Mouse (Mus musculus) megakaryocyte, adult 5-6 weeks (primary cell): Measurements from ENCODE around the gene Qrfpr. TPM values are rescaled to one million over a fixed set of nuclear protein-coding genes. Genes with fewer than 3 reads are reported as not detected.

Experiments used
- ATAC-seq: 2 replicates; pipeline ENCODE4 v1.8.0; 2016; ENCODE audit warnings: mild to moderate bottlenecking, inconsistent platforms; ENCODE audit not compliant: poor library complexity, severe bottlenecking
- total RNA-seq, 2 experiments: library from RNA; stranded (forward) in 1 of 2; stranded (reverse) in 1 of 2; fragments of 153-499, 151-499 nt in 1 of 2; fragments of 221-1000, 200-1000 nt in 1 of 2; gene quantifications; 2 replicates each; pipeline versions ENCODE4 v1.2.3 to v1.2.4; 2015 to 2017

The Qrfpr gene
- total RNA-seq (2015) (not detected in 2 replicates), total RNA-seq (2017) (0.11 TPM in 1 of 2 replicates, not detected in the other)

DNA sequence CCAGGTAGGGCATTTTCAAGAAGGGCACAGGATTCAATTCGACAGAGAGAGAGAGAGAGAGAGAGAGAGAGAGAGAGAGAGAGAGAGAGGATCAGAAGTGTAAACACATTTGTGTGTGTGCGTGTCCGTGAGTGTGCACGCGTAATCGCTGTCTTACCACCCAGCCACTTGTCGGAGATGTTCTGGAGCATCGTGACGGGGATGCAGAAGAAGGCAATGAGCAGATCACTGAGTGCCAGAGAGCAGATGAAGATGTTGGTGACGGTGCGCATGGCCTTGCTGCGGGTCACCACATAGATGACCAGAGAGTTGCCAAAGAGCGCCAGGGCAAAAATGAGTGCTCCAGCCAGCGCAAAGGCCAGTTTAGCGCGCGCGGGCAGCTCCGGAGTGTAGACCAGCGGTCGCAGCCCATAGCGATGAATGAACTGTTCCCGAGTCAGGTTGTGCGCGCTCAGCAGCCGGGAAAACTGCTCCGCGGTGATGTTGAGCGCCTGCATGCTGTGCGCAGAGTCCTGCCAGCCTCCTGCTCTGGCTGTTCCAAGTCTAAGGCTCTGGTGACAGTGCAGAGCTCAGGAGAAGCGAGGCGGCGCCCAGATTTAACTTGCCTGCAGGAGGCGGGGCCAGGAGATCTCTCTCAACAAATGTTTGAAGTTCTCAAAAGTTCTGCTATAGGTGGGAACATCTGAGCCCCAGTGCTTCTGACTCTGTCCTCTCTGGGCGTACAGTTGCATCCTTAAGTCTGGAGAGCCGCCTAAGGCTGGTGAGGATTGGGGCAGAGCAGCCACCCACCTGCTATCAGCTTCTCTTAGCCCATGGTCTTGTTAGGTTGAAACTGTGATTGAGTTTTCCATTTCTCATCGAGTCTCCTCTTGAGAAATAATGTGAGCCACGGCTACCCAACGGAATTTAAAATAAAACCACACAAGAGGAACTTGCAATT is at the start of gene Qrfpr:
Qrfpr (minus strand) TSS at position 571 of the 940 bp plus-strand sequence.
- no peak for ATAC-seq

DNA sequence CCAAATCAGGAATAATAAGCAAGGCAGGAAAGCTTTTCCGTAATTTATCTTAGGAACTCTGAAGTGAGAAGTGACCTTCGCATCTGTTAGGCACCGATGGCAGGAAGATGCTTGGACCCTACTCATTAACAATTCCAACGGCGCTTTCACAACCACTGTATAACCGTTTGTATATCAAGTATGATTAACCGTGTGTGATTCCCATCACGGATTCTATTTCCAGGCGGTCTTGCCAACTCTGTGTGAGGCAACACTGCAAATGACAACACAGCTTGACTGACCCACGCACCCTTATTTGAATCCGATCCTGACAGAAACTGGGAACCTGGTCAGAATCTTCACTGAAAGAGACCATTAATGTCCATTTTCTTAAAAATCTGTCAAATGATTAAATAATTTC is 41.8 kb upstream of the Qrfpr start:
- ATAC-seq = no peak

DNA sequence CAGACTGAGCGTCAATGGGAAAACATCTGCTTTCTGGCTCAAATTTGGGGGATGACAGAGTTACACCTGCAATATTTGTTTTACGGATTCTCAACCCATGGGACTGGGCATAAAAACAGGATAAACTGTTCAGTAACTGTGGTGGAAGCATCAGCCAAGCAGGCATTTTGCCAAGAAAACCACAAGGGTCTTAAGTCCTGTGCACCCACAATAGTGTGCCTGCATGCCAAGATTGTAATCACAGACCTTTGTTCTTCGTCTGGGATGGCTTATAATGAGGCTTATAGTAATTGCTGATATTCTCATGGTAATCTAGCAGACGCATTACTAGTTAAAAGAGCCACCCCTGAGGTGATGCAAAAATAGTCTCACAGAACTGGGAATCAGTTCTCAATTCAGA is 41.2 kb upstream of the Qrfpr start:
- ATAC-seq = no peak

DNA sequence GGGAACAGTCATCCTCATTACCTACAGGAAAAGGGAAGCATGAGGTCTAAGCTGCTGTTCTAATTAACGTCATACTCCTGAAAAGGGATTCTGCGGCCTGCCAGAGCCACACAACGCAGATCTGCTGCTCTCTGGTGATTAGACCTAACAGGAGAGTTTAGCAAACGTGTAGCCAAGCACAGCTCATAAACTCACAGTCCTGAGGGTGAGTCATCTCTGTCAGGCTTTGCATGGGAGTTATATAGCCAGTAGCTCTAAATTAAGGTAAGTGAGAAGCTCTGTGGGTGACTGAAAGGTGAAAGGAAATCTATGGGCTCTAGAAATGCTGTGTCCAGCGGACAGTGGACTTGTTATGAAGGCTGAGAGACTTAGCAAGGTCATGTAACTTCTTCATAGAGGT is 28.5 kb upstream of the Qrfpr start:
- no peak for ATAC-seq

DNA sequence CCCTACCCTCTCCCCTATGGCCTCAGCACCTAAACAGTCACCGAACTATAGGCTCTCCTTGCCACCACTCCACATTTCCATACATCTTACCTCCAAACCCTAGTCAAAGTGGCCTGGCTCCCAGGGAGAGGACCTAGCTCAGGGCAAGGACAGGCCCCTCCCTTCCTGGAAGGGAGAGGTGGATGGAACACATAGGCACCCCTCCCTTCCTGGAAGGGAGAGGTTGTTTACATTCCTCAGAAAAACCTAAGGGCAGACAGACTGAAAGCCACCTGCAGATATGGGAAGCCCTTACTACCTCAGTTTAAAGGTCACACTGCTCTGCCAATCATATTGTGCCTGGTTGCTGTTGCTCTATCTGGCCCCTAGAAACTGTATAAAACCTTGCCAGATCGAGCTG is 26.3 kb upstream of the Qrfpr start:
- ATAC-seq = no peak

DNA sequence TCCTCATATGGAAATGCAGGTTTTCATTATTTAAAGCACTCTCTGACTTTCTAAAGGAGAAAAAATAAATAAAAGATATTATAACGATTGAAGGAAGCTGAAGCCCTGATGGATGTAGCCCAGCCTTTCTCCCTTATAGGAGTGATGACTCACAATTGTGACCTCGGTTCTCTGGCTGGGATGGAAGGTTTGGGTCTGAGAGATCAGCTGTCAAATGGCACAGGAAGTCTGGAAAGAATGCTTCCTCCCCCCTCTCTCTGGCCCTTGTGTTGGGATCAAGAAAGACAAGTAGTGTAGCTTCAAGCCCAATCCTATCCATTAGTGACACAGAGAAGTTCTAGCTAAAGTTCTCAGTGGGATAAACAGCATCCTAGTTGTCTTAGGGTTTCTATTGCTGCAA is 7.8 kb upstream of the Qrfpr start:
- no peak for ATAC-seq

DNA sequence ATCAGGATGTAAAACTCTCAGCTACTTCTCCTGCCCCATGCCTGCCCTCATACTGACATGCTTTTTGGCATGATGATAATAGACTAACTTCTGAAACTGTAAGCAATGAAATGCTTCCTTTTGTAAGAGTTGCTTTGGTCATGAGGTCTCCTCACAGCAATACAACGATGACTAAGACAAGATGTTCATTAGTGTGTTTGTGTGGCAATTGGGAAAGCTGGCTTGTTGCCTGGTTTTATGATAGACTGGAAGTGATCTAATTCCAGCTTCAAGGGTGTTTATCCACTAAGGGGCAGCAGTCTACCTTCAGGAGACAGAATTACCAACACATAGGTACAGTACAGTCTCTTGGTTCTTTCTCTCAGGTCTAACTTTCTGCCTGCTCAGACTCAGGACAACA is 5.1 kb upstream of the Qrfpr start:
- ATAC-seq = no peak

DNA sequence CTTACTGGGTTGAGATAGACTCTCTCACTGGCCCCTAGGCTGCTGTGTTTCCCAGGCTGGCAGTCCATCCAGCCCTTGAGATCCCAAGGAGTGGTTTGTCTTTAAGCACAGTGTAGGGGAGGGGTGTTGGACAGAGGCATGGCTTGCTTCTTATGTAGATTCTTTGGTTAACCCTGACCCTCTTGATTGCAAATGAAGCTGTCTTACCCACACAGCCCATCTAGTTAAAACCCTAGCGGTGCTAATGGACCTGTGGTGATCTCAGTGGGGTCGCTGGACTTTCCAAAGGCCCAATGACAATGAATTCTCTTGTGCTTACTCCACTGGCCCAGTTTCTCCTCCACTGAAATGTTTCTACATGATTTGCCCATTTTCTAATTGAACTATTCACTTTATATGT is 1.2 kb upstream of the Qrfpr start:
- no peak for ATAC-seq

DNA sequence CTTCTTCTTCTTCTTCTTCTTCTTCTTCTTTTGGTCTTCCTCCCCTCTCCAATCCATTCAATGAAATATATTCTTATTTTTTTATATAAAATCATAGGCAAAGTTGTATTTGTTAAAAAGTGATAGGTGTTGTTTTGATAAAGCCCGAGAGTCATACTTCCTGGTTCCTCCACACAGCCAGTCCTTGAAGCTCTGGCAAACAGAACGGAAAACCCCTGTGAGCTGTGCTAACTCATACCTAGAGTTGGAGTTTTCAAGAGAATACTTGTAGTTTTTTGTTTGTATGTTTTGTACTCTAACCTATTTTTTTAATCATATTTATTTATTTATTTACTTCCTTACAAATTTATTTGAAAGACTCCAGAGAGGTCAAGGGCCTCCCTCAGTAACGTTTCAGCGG is 9.4 kb downstream of the Qrfpr start:
- ATAC-seq = no peak

DNA sequence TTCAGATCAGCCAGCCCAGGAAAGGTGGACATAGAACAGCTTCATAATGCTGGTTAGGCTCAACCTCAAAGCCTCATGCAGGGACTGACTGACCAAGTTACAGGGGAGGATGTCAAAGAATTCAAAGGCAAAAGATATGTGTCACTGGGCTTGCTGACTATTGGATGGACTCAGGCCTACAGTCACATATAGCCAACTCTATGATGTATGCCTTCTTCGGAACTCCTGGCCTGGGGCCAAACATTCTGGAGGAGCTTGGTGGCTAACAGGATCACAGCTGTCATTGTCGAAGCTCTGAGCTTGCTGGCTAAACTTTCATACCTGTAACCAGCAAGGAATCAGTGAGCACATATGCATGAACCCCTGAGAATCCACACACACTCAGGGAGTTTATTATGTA is 11.2 kb downstream of the Qrfpr start:
- ATAC-seq = no peak

DNA sequence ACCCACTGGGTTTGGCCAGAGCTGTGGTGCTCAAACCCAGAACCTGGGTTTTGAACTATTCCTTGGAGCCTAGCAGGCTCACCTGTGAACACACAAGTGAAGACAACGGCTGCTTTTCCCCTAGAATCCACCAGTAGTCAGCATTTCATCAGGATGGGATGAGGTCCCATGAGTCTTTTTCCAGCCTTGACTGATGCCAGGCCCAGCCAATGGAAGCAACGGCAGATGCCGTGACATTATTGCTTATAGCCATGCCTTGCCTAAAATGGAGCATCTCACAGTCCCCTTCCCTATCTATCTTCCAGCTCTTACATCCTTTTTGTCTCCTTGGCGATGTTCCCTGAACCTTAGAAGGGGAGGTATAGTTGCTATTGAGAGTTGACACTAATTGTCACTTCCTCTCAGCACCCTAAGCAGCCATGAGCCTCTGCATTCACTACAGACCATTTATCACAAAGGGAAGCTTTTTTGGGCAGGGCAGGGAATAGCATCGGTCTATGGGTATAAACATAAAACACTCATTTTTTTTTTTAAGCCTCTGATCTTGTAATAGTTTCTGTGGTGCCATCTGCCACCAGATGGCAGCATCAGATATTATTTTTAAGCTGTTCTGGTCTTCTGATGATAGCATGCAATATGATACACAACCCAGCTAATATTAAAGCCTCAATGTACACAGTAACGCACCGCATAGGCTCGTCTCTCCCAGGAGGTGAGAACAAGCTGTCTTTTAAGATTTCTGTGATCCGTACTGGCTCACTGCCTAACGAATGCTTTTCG is 12.1 kb downstream of the Qrfpr start:
- ATAC-seq = no peak

DNA sequence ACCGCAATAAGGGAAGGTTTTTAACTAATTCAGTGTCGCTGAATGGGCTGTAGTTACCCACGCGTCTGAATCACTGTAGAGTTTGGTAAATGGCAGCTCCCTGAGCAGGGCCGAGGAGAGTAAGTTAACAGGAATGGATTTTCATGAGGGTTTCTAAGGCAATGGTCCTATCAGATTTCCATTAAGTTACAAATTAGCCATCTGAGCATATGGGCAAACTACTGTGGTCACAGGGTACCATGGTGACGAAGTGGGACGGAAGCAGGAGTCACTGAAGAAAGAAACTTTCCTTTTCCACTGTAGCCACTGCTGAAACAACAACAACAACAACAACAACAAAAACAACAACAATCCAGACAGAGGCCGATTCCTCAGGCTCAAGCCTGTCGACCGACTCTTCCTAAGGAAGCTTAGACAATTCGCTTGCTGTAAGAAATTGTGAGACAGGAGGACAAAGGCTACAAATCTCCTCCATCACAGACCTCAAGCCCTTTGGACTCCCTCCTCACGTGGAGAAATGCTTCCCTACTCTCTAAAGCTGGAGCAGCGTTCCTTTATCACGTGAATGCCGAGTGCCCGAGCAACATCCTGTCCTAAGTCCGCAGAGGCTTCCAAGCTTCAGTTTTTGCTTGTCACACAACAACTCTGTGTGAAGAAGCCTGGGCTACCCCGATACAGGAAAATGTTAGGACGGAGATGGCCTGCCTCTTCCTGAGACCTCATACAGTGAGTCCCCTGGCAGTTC is 14.4 kb downstream of the Qrfpr start:
- no peak for ATAC-seq

DNA sequence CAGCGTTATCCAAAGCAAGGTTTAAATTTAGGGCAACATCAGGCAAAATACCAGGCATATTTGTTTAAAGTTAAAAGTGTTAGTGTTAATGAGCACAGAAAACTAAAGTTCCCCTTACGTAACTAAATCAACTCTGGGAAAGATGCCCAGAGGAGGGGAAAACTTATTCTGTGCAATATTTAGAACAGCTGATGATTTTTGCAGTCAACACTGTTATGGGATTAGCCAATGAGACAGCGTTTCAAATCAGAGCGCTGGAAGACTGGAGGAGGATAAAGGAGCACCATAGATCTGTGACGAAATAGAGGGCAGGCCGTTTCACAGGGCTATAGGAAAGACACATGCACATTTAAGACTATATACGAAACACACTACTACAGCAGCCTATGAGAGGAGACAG is 19.2 kb downstream of the Qrfpr start:
- no peak for ATAC-seq

DNA sequence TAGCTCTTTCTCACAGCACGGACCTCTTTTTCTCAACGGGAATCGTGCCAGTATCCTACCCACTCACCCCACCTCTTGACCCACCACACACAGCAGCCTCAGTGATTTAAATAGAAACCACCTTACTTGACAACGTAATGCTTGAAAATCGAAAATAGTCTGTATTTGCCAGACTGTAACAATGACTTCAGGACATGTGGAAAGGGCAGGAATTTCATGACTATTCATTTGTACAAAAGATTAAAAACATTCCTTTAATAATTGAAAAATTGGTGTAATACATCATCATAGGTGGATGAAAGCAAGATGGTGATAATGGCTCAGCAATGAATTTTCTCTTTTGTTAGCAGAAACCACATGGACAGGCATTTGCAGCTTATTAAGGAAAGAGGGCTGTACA is 21.0 kb downstream of the Qrfpr start:
- no peak for ATAC-seq

DNA sequence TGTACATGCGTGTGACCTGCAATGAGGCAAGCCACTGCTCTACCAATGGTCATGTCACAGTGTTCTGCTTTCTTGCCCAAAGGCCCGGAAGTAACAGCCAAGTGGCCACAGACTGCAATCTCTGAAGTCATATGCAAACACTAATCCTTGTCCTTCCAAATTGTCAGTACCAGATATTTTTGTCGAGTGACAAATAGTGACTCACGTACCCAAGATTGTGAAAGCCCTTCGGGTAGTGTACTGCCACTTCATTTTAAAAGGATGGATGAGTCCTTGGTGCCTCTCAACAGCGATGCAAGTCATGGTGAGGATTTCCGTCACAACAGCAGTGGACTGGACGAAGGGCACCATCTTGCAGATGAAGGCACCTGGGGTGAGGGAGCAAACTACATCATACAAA is 32.9 kb downstream of the Qrfpr start:
- ATAC-seq = 0 out of 2 replicates have a peak, but pooled peaks have one; percentile 21

DNA sequence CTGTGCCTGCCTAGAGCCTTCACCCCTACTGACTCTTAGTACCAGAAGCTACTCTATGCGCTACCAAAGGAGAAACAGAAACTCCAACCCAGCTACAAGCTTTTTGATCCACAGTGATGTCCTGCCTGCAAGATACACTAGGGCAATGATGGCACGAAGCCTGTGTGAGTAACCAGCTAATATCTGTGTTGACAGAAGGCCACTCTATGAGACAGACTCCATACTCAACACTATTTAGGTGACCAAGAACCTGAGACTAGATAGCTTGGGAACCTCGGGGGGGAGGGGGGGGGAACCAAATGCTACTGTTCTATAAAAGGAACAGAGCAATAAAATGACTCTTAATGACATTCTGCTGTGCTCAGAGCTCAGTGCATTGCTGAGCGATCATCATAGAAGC is 35.6 kb downstream of the Qrfpr start:
- ATAC-seq = no peak

DNA sequence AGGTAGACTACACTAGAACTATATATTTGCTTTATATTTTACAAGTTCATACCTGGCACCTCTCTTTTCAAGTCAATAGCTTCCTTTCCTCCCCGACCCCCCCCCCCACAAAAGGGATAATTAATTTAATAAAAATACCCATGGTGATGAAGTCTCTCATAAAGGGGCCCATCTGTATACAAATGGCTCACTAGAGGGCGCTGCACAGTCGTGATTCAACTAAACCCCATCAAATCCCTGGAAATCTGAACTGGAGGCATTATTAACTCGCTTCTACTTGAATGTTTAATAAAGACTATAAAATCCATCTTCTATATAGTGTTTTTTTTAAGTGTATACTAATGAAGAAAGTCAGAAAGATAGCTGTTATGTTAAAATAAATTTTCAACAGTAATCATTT is 40.6 kb downstream of the Qrfpr start:
- no peak for ATAC-seq

DNA sequence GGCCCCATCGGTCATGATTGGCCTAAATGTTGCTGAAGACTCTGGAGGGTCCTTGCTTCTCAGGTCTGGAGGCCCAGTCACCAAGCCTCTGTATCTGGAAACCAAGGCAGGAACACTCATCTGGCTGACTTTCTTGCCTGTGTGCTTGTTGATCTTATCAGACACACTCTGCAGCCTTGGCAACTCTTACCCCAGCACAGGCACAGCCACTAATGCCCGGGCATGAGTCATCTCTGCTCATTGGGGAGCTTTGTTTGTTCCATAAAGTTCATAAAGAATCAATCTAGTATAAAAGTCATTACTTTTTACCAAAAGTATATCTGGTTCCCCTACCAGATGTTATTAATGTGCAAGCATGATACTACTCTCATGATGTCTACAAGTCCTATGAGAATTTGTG is 48.4 kb downstream of the Qrfpr start:
- ATAC-seq = no peak

DNA sequence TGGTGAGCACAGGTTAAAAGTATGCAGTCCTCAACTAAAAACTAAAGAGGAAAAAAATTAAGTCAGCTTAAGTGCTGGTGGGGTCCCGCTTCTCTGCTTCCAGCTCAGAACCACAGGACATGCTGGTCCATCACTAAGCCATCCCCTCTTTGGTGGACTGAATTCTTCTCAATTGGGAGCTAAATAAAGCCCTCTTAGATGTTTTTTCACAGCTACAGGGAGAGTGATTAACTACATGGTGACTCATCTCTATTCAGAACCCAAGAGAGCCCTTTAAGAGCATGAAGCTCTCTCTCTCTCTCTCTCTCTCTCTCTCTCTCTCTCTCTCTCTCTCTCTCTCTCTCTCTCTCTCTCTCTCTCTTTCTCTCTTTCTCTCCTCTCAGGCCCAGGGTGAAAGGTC is 50.8 kb downstream of the Qrfpr start:
- ATAC-seq = no peak

DNA sequence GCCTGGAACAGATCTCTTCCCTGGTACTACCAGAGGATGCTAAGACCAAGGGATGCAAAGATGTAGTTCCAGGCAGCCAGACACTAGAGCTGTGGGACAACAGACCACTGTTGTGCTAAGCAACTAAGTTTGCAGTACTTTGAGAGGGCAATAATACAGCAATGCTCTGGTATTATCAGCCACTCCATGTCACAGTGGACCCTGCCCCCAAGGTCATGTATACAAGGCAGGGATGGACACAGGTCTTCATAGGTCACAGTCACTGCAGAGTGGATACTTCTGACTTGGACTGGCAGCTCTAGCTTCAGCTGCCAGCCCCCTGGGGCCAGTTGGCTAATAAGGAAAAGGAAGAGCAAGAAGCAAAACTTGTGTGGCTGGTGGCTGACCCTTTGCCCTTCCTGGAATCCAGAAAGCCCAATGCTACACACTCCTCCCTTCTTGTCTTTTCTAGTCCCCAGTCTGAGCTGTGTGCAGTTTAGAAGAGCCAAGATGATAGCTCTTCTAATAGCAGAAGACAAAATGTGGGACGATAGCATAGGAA is 51.4 kb downstream of the Qrfpr start:
- no peak for ATAC-seq

DNA sequence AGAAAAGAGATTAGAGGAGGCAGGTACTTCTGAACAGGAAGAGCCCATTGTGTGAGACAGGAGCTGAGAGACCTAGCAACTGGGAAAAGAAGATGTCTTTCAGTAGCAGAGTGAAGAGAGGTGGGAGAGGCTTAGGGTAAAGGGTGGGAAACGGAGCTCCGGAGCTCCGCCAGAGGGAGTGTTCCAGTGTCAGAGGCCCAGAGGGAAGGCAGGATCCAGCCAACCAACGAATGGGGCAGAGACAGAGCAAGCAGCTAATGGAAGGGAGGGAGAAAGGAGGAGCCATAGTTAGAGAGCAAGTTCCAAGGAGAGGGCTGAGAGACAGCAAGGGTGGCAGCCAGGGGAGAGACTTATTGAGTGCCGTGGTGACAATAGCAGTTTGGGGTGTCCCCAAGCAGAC is 66.8 kb downstream of the Qrfpr start:
- no peak for ATAC-seq
